11 mouse cellular contexts compared by ENCODE assay signal in the genomic region with DNA sequence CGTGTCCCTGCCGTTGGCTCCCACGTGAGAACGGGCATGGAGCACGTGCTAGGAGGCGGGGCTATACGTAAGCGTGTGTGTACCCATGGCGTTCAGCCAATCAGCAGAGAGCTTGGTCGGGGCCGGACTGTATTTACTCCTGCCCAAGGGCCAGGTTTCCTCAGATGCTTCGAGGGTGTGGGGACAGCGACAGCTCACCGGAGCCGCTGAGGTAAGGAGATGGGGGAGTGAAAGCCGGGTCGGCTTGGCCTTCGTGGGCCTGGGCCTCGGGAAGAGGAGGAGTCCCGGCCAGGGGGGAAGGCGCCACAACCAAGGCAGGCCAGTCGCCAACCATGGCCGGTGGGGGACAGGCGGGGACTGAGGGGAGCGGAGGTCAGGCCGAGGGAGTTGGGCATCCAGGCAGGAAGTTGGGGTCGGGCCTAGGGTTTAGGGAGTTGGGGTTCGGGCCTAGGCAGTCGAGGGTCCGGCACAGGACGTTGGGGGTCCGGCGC. TPM values are rescaled to one million over a fixed set of nuclear protein-coding genes. Genes with fewer than 3 reads are reported as not detected.
DNase-seq lines count a peak whose midpoint lies in the region; ATAC-seq and TF ChIP-seq lines count a peak whose summit lies in the region.
"Had no signal": no experiment of that assay in that cellular context is flagged by ENCODE, and none has a peak within 500 bp of the region (broad histone marks: within the 10 kb centered on the region; RNA-seq: fewer than 3 reads in every experiment).

A gene (plus strand): TSS at position 68 of the 491 bp plus-strand sequence.

- WGBS in heart, embryonic 10.5 days, result 69% methylated on average over 33 of the region's 33 CpGs
- 77% methylated on average over 33 of the region's 33 CpGs for WGBS in lung, embryonic 14.5 days
- WGBS in limb, embryonic 15.5 days, result 77% methylated on average over 33 of the region's 33 CpGs

- H3K27me3 ChIP-seq in heart, embryonic 10.5 days (ENCODE audit: insufficient read depth, poor library complexity, severe bottlenecking), result no peaks in the 10 kb centered on the region
- no peaks in the 10 kb centered on the region for H3K27me3 ChIP-seq in lung, embryonic 14.5 days (ENCODE audit: insufficient read depth, low read length)
- H3K27me3 ChIP-seq in limb, embryonic 15.5 days, result no peaks in the 10 kb centered on the region
- H3K27me3 ChIP-seq: limb, embryonic 12.5 days had no signal

- H3K9ac ChIP-seq in lung, embryonic 14.5 days, result no peak within 1 kb of the TSS
- H3K9ac ChIP-seq in limb, embryonic 15.5 days, result no peak within 1 kb of the TSS
- H3K9ac ChIP-seq: limb, embryonic 12.5 days had no signal

- 0 out of 2 replicates have a peak, but pooled peaks have one; percentile 10 for ATAC-seq in lung, embryonic 14.5 days (ENCODE audit: insufficient read depth)
- peak; percentile 50 for ATAC-seq in limb, embryonic 15.5 days (ENCODE audit: insufficient number of reproducible peaks, low FRiP score, low TSS enrichment, low read depth)
- ATAC-seq: CD4-positive, CD25-positive, alpha-beta regulatory T cell, adult 4 months had no signal

- no peaks in the 10 kb centered on the region for H3K36me3 ChIP-seq in heart, embryonic 10.5 days
- no peaks in the 10 kb centered on the region for H3K36me3 ChIP-seq in lung, embryonic 14.5 days (ENCODE audit: insufficient read depth)
- H3K36me3 ChIP-seq in limb, embryonic 15.5 days, result no peaks in the 10 kb centered on the region
- H3K36me3 ChIP-seq: limb, embryonic 12.5 days had no signal

- no peak for TF ChIP-seq CTCF in lung, embryonic 14.5 days (IDR thresholded peaks at IDR 0.05; ENCODE audit: low read depth)

- H3K4me1 ChIP-seq in heart, embryonic 10.5 days, result 0 out of 2 replicates have a peak, but pooled peaks cover 4% of the 10 kb centered on the region
- no peaks in the 10 kb centered on the region for H3K4me1 ChIP-seq in lung, embryonic 14.5 days (ENCODE audit: insufficient read depth)
- no peaks in the 10 kb centered on the region for H3K4me1 ChIP-seq in limb, embryonic 15.5 days

- H3K4me3 ChIP-seq in heart, embryonic 10.5 days, result 0 out of 2 replicates have a peak within 1 kb of the TSS, but pooled peaks have one; percentile 8
- no peak within 1 kb of the TSS for H3K4me3 ChIP-seq in lung, embryonic 14.5 days (ENCODE audit: low read depth, low read length)
- H3K4me3 ChIP-seq in limb, embryonic 15.5 days, result no peak within 1 kb of the TSS
- H3K4me3 ChIP-seq: limb, embryonic 12.5 days had no signal

- H3K27ac ChIP-seq in heart, embryonic 10.5 days, result no peak within 1 kb of the TSS
- H3K27ac ChIP-seq in lung, embryonic 14.5 days (ENCODE audit: low read depth), result no peak within 1 kb of the TSS
- H3K27ac ChIP-seq in limb, embryonic 15.5 days, result no peak within 1 kb of the TSS
- H3K27ac ChIP-seq: limb, embryonic 12.5 days had no signal

- no peak for DNase-seq in heart, embryonic 10.5 days (ENCODE audit: low spot score)
- no peak for DNase-seq in heart, adult 8-10 months (ENCODE audit: low spot score)
- DNase-seq in lung, embryonic 14.5 days, result no peak
- DNase-seq in lung, postnatal 36 days, result no peak
- peak; percentile 72 for DNase-seq in ZHBTc4 (ENCODE audit: low read depth, low spot score)
- no peak for DNase-seq in layer of hippocampus, adult 11-12 months (ENCODE audit: low spot score)
- no peak for DNase-seq in ovary, postnatal 10 days (ENCODE audit: low spot score)
- DNase-seq: gastrocnemius, postnatal 10 days had no signal

- H3K4me2 ChIP-seq in lung, embryonic 14.5 days, result no peak within 1 kb of the TSS
- H3K4me2 ChIP-seq in limb, embryonic 15.5 days, result no peak within 1 kb of the TSS

- H3K9me3 ChIP-seq in heart, embryonic 10.5 days, result no peaks in the 10 kb centered on the region
- no peaks in the 10 kb centered on the region for H3K9me3 ChIP-seq in lung, embryonic 14.5 days (ENCODE audit: low read depth, low read length)
- H3K9me3 ChIP-seq in limb, embryonic 15.5 days, result no peaks in the 10 kb centered on the region
- H3K9me3 ChIP-seq: limb, embryonic 12.5 days had no signal

RNA-seq across cellular contexts. Expression of the gene that starts here (rescaled TPM):
- 0.23 and 0.30 TPM in 2 replicates for polyA plus RNA-seq in heart, embryonic 10.5 days (2016; fragmentation: Nextera tagmentation; extraction: Ambion mirVana)
- not detected for total RNA-seq in heart, adult 8-10 months (2022)
- polyA plus RNA-seq in lung, embryonic 14.5 days (2014; fragmentation: Nextera tagmentation; extraction: Ambion mirVana), result 0.22 TPM in 1 of 2 replicates, not detected in the other
- polyA plus RNA-seq in limb, embryonic 15.5 days (2015; fragmentation: Nextera tagmentation; extraction: Ambion mirVana), result 0.17 TPM in 1 of 2 replicates, not detected in the other
- total RNA-seq: gastrocnemius, postnatal 10 days had no signal
- polyA plus RNA-seq: CD4-positive, CD25-positive, alpha-beta regulatory T cell, adult 4 months had no signal

Comparison
In these comparisons a context has a peak if more than half of its experiments do, and no peak if none do; other contexts are left out.
1. Peak in ATAC-seq in lung, embryonic 14.5 days; RNA of the gene not detected or under 1 TPM.
2. Peak in ATAC-seq in limb, embryonic 15.5 days; RNA of the gene not detected or under 1 TPM.